Mouse (Mus musculus) adrenal gland, postnatal 4 days (tissue): ENCODE measurements around the gene Slc2a8. TPM values are rescaled to one million over a fixed set of nuclear protein-coding genes. Genes with fewer than 3 reads are reported as not detected.

Source experiments
- DNase-seq, 2 experiments: peaks; one replicate each; pipeline ENCODE4 v3.0.0; 2021 to 2022; ENCODE audit warnings: low spot score in 2 of 2, mixed read lengths in 2 of 2
- total RNA-seq, 2 experiments: library from RNA; stranded (reverse); gene quantifications; 2 replicates each; pipeline ENCODE4 v1.2.3; 2021

The Slc2a8 gene
- total RNA-seq, 2 experiments from 2014 or later: 19.7 to 20.4 TPM

GRCm38 (mm10) chr2:32939418-32939817 lies 42.5 kb downstream of the Slc2a8 start:
- DNase-seq: no peak

GRCm38 (mm10) chr2:32938741-32939140 lies 43.1 kb downstream of the Slc2a8 start:
- no peak for DNase-seq

- no peak for DNase-seq
Observed at GRCm38 (mm10) chr2:32931730-32932129, 50.2 kb downstream of the Slc2a8 start.

GRCm38 (mm10) chr2:32928947-32929829 lies 52.7 kb downstream of the Slc2a8 start:
- no peak for DNase-seq

- peak; percentile 33 to 53 for DNase-seq
Observed at GRCm38 (mm10) chr2:32928235-32928946, 53.5 kb downstream of the Slc2a8 start.

GRCm38 (mm10) chr2:32927624-32928234 lies 54.2 kb downstream of the Slc2a8 start:
- no peak for DNase-seq

- no peak for DNase-seq
Observed at GRCm38 (mm10) chr2:32926330-32927075, 55.4 kb downstream of the Slc2a8 start.

- DNase-seq: no peak
Observed at GRCm38 (mm10) chr2:32924306-32924844, 57.5 kb downstream of the Slc2a8 start.

GRCm38 (mm10) chr2:32923551-32924250 lies 58.2 kb downstream of the Slc2a8 start:
- DNase-seq: no peak

Other genes with a start within 250 kb of the Slc2a8 start
- gene 6330409D20Rik, start 241.1 kb downstream of the Slc2a8 start, total RNA-seq: under 1 TPM in 1 of 2 experiments, not detected in 1; 0.28 TPM
- gene Tor2a, start 224.8 kb downstream of the Slc2a8 start, total RNA-seq: 10 to 100 TPM; 31.5 to 36.5 TPM
- under 1 TPM in 1 of 2 experiments, not detected in 1; 0.23 TPM for gene Ttc16, start 206.4 kb downstream of the Slc2a8 start, total RNA-seq
- gene Ptrh1, start 206.3 kb downstream of the Slc2a8 start, total RNA-seq: 1 to 10 TPM; 4.0 to 5.2 TPM
- gene Cfap157, start 197.7 kb downstream of the Slc2a8 start, total RNA-seq: not detected
- gene Stxbp1, start 134.8 kb downstream of the Slc2a8 start, total RNA-seq: 10 to 100 TPM; 42.5 to 48.7 TPM
- 10 to 100 TPM; 30.8 to 35.5 TPM for gene Fam129b, start 106.0 kb downstream of the Slc2a8 start, total RNA-seq
- 100 to 1,000 TPM; 274 to 283 TPM for gene Rpl12, start 20.5 kb downstream of the Slc2a8 start, total RNA-seq
- 10 to 100 TPM; 23.7 to 26.5 TPM for gene Lrsam1, start 20.5 kb downstream of the Slc2a8 start, total RNA-seq
- 10 to 100 TPM; 35.7 to 39.7 TPM for gene Garnl3, start 149.6 kb upstream of the Slc2a8 start, total RNA-seq
- 10 to 100 TPM; 41.9 to 51.7 TPM for gene Angptl2, start 234.0 kb upstream of the Slc2a8 start, total RNA-seq